Mouse (Mus musculus) layer of hippocampus, adult 18-20 months (tissue): ENCODE measurements around the gene Abca5. TPM values are rescaled to one million over a fixed set of nuclear protein-coding genes. Genes with fewer than 3 reads are reported as not detected.

Experiments
- DNase-seq, 2 experiments: peaks; one replicate each; pipeline ENCODE4 v3.0.0; 2022; ENCODE audit warnings: low spot score in 2 of 2
- total RNA-seq, 2 experiments: library from RNA; stranded (reverse); gene quantifications; 2 replicates each; pipeline ENCODE4 v1.2.3; 2021

The Abca5 gene
- total RNA-seq, 2 experiments from 2014 or later = 36.1 to 39.2 TPM

DNA sequence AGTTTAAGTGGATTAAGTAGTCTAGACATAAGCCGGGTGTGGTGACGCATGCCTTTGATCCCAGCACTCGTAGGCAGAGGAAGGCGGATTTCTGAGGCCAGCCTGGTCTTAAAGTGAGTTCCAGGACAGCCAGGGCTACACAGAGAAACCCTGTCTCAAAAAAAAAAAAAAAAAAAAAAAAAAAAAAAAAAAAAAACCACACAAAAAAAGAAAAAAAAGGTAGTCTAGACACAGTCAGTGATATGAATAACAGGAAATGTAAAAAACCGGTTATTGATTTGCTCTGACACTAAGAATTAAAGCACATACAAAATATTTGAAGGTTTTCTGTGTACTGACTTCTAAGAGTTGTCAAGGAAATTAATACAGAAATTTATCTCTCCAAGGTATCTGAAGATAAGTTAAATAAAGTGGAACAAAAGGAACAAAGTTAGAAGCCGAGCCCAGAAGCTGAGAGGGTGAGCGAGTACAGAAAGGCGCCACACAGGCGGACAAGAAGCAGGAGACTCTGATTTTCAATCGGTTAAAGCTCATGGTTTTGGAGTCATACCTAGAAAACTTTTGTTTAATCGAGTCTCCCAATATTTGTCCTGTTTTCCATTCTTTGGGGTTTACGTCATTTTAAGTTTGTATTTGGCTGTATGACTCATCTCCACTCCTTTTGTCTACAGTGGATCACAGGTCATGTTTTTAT, 30.9 kb downstream of the Abca5 start:
- DNase-seq = no peak

DNA sequence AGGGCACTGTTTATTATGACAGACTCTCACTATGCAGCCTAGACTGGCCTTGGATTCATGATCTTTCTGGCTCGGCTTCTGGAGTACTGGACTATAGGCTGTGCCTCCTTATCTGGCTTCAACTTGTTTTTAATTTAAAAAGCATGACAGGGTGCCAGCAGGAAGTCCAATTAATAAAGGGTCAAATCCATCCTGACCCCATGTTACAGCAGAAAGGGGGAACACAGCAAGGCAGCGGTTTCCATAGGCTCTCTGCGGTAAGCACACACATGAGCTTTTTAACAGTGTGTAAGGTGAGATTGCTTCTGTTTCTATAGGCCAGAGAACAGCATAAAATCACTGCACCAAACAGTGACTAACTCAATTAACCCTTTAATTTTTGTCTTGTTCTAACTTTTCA, 34.1 kb downstream of the Abca5 start:
- DNase-seq = no peak

DNA sequence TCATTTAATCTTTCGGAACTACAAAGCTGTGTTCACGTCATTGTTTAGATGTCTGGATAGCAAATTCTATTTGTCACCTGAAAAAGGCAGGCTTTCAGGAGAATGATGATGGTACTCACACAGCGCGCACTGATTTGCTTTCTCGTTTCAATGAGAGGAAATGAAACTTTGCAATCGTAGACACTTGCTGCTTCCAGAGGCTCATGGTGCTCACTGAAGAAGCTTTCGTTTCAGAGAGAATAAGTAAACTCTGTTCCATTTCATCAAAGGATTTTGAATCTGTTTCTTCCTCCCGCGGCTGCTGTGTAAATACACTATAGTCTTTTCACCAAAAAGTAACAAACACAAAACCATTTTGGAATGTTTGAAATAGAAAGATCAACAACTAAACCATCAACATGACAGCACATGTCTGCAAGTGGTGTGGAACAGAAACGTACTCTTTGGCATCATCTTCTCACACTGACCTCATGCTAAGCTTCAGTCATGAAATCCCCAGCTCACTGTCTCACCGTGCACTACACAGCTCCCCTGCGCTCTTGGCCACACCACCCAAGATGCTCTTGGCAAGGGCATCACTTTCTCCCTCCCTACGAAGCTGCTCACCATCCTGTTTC, 39.5 kb downstream of the Abca5 start:
- DNase-seq = no peak

DNA sequence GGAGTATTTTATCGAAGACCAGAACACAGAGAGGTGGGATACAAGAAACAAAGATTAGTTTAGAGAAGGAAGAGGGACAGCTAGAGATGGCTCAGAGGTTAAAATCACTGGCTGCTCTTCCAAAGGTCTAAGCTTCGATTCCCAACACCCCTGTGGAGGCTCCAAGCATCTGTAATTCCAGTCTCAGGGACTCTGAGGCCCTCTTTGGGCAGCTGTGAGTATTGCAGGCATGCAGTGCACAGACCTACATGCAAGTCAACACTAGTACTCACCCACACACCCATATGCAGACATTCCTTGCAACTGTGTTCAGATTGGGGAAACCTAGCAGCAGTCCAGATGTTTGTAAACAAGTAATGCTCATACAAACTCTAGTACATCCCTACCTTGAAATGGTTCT, 46.9 kb downstream of the Abca5 start:
- DNase-seq = no peak

DNA sequence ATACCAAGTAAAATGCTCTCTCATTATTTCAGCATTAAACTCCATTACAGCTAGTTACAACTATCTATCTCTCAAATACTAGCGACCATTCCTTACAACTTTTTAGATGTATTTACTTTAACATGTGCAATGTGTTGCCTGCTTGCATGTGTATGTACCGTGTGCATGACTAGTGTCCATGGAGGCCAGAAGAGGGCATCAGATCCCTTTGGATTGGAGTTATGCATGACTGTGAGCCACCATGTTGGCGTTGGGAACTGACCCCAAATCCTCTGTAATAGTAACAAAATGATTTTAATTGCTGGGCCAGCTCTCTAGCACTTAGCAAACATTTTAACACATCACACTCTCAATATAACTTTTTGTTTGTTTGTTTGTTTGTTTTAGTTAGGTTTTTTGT, 49.1 kb downstream of the Abca5 start:
- no peak for DNase-seq

DNA sequence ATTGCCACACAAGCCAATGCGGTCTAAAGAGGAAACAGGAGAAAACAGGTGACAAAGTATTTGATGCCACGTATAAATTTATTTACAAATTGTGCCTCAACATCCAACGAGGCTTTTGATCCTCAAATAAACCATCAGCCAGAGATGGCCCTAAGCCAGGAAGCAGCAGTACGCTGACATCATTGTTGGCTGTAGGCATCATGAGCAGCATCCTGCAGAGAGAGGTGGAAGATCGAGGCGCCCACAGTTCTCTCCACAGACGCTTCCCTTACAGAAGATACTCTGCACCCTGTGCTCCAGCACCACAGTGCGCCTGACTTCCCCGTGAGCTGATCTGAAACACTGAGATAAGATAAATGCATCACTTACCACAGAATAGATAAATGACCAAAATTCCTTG, 49.8 kb downstream of the Abca5 start:
- DNase-seq = peak in 1 of 2 experiments; percentile 51

DNA sequence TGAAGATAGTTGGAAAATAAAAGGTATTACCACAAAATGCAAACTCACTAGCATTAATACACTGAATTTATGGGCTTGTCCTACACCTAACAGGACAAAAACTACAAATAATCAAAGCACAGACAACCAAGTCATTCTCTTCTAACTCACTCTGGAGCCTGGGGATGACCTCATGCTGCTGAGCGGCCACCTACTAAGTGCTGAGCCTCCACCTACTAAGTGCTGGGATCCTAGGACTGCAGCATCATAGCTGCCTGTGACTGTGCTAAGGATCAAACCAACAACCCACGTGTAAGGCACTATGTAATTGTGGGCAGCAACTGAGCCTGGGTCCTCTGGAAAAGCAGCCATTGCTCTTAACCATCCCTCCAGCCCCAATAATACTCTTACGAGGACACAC, 51.2 kb downstream of the Abca5 start:
- no peak for DNase-seq

DNA sequence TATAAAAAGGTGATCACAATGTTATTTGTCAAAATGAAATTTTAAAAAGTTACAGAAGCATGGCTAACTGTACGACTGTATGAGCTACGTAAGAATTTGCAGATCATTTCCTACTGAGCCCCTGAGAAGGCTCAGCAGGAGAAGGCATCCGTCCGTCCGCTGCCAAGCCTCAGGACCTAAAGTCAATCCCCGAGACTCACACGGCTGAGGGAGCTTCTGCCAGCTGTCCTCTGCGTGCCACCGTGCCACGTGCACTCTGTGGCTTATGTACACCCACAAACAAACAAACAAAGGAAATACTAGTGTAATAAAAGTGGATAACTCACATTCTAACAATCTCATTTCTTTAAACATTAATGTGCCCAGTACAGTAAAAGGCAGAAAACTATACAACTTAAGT, 52.7 kb downstream of the Abca5 start:
- DNase-seq = no peak

DNA sequence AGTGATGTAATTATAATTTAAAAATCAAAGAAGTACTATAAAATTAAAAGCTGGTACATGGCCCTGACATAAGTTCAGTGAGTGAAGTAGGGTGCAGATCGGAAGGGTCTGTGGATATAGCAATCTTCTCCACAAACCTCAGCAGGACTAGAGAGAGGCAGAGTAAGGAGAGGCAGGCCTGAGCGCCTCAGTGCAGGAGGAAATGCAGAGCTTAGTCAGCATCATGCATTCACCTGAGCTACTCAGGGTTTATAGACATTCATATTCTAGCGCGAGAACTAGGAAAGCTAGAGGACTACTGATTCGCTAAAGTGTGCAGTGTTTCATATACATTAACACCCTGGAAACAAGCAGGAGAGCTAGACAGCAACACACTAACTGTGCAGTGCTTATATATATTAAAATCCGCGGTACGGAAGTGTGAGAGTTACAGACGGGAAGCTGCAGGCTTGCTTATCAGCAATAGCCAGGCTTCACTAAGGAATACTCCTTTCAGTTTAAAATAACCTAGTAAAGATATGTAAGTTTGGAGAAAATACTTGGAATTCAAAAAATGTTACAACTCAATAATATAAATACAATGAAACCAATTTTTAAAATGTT, 53.2 kb downstream of the Abca5 start:
- DNase-seq = no peak

DNA sequence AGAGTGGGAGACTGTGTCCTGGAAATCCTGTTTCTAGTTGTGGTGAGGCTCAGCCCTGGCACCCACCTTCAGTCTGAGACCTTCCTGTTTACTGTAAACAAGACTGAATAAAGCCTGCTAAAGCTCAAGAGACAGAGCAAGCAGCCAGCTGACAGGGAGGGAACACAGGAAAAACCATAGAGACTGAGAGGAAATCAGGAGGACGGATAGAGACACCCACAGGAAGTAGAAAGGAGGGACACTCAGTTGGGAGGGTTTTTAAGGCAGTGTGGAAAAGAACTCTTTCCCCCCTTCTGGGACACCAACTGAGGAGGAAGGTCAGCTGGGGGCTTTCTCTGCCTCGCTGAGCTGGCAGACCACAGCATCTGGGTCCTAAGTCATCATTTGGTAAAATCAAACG, 62.7 kb downstream of the Abca5 start:
- DNase-seq = no peak

DNA sequence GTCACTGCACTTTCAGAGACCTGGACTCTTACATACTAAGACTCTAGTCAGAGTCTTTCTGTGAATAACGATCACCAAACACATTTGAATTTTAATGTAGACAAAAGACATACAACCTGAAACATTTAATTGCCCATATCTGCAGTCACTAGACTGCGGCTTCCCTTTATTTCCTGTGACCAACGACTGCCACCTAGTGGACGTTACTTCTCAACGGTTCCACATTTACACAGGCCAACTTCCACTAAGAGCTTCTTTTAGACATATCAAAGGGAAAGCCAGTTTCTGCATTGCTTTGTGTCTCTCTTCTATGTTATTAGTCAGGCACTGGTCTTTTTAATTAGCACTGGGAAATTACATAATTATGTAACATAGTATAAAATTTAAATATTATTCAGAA, 65.8 kb downstream of the Abca5 start:
- peak; percentile 41 to 79 for DNase-seq

DNA sequence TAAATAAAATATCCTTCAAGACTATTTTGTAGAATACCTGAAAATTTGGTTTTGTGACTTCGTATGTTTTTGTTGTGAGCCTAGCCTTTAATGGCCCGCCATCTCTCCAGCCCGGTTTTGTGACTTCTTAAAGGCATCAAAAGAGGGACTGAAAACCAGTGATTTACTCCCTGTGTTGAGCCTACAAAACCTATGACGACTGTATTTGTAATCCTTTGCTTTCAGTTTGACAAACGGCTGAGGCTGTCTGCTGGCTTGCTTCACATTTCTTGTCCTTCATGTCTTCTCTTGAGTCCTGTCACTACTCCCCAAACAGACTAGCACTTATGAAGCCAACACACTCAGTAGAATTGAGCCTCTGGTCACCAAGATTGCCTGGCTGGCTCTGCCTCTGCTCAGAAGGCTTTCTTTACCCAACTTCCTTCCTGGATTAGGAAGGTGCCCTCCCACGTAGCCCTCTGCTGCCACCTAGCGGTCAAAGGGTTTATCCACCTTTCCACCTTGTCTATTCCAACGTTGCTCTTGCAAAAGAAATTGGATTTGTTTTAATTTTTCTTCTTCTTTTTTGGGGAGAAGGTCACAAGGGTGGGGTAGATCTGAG, 69.2 kb downstream of the Abca5 start:
- DNase-seq = peak; percentile 67 to 76

DNA sequence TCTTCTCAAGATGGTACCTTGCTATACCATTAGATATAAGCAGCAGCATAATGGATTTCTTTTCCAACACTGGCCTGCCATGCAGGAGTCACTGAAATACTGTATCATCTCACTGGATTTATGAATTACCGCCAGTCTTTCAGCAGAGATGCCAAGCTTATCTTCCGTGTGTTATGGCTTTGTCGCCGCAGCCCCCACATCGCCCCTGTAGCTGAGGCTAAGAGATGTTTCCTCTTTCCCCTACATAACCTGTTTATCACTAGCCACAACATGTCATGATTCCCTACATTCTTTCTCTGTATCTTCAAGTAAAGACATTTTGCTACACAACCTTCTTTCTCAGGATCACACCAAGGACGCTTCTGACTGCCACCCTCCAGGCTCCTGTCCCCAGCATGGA, 70.3 kb downstream of the Abca5 start:
- no peak for DNase-seq

DNA sequence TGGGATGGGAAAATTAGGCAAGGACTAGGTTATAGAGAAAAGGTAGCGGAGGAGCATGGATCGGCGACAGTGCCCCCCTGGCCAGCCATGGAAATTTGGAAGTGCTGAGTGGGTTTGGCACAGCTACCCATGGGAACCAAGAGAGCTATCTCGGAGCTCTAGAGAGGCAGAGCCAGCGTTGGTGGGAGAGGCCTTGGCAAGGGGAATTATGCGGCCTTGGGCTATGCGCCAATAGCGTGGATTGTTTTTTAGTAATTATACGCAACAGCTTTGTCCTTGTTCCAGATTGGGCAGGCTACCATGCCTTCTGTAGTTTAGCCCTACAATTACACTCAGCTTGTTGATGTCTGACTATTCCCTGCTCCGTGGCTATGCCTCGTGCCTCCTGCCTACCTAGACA, 70.8 kb downstream of the Abca5 start:
- peak; percentile 12 to 51 for DNase-seq

DNA sequence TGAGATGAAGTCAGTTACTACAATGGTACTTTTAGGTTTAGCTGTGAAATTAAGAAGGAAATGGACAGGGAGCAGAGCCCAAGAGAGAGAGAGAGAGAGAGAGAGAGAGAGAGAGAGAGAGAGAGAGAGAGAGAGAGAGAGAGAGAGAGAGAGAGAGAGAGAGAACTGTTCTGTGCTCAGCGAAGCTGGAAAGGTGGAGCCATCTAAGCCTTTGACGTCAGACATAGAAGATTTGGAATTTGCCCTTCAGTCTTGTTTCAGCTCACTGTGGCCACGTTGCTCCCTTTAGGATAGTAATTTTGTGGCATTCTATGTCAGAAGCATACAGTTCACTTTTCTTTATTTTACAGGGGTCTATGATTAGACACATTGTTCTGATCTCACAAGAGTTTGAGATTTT, 75.6 kb downstream of the Abca5 start:
- DNase-seq = no peak

DNA sequence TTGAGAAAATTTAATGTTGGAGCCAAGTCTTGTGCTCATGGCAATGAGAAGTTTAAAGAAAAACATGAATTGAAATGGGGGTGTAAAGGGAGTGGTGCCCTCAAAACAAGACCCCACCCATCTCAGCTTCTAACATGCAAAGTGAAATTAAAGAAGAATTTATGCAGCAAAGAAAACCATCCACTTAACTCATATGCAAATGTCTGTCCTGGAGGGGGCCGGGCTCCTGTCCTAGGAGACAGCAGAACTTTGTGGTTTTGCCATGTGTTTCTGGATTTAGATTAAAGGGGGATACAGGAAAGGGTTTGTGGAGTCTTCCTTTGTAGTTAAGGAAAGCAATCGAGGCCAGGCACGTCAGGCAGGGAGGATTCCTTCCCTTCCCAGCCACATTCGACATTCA, 79.6 kb downstream of the Abca5 start:
- DNase-seq = no peak

DNA sequence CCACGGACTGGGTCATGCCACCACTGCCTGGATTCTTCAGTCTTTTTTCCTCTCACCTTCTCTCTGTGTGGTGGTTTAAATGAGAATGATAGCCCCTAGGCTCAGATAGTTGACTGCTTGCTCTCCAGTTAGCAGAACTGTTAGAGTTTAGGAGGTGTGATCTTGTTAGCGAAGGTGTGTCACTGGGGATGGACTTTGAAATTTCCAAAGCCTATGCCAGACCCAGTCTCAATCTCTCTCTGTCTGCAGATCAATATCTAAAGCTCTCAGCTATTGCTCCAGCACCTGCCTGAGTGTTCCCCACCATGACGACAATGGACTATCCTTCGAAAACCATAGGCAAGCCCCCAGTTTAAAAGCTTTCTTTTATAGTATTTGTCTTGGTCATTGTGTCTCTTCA, 80.5 kb downstream of the Abca5 start:
- no peak for DNase-seq

DNA sequence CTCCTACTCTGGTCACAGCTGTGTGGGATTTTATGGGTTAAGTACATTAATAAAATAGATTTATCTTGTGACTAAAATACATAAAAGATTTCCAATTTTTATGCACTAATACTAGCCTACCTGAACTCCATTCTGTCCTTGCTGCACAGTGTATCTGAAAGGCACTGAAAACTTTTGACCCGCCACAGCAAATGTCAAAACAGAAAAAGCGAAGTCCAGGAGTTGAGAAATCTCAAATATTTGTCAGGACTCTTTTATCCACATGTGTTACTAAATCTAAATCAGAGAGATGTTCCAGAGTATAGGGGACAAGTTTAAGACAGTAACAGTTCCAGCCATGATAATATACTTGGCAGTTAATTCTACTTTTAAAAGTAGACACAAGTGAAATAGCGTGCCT, 85.3 kb downstream of the Abca5 start:
- no peak for DNase-seq

DNA sequence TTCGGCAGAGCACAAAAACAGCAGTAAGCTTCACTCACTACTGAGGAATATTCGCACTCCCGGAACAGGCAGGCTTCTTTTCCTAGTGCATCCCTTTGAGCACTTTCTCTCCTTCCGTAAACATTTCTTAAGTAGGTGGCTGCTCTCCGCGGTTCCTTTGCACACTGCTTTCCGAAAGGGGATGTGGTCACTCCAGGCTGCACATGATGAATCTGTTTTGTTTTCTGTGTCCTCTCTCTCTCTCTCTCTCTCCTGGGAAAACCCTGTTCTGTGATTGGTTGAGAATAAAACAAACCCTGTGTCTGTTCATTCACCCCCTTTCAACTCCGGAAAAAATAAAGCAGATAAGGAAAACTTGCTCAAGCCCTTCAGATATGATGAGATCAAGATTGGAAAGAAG, 86.0 kb downstream of the Abca5 start, which contains the start of gene Abca6:
TSS of gene Abca6 (minus strand) at position 243 of the 400 bp plus-strand sequence.
- no peak for DNase-seq

DNA sequence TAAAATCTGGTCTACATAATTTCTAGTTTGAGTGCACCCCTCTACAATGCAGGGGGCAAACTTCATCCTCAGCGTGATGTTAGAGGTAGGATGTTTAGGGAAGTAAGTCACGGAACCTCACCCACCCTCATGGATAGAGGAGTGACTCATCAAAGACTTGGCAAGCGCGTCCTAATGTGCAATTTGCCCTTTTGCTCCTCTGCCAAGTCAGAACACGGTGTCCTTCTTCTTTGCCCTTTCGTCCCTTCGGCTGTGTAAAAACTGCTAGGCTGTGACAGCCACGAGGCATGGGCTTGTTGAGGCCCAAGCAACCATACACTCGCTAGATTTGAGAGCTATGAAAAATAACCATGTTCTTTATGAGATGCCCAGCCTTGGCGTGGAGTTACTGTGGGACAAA, 92.8 kb downstream of the Abca5 start:
- no peak for DNase-seq

DNA sequence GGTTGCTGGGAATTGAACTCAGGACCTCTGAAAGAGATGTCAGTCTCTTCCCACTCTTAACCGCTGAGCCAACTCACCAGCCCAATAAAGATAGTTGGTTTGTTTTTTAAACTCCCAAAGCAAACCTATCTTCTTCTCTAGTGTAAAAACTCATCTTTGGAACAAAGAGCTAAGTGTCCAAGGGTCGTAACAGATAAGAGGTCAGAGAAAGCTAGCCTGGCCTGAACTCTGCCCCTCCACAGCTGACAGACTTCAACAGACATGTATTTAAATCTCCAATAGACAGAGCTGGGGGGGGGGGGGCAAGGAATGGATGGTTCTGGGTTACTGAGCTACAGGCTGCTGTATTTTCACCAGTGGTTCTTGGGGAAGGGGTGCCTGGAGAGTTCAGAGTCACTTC, 100.0 kb downstream of the Abca5 start:
- no peak for DNase-seq

DNA sequence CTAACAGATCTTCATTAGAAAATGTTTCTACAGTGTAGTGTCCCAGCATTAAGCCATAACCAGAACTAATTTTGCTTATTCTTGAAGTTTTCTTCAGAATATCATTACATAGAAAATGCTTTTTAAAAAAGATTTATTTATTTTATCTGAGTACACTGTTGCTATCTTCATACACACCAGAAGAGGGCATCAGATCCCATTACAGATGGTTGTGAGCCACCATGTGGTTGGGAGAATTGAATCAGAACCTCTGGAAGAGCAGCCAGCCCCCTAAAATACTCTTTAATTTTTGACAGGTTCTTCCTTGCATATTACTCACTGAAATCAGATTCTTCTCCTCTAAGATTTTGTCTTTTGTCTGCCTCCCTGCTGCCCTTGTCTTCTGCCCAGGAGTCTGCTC, 104.5 kb downstream of the Abca5 start:
- DNase-seq = no peak
